Mouse (Mus musculus) myocyte (in vitro differentiated cells): ENCODE data around the gene Fars2.

Source experiments
- E2F4 ChIP-seq: IDR thresholded peaks from one replicate; pipeline ENCODE4 v1.6.1; 2011; ENCODE audit warnings: mild to moderate bottlenecking, control low read depth, moderate library complexity; ENCODE audit not compliant: insufficient read depth
- MYOD1 ChIP-seq, 3 experiments: IDR thresholded peaks; one replicate each; pipeline ENCODE4 v1.6.1; 2011; ENCODE audit warnings: control low read depth in 2 of 3, low read depth in 2 of 3, mild to moderate bottlenecking in 2 of 3, moderate library complexity in 1 of 3; ENCODE audit not compliant: insufficient read length in 2 of 3, control insufficient read depth in 1 of 3
- POLR2A ChIP-seq: IDR thresholded peaks from one replicate; pipeline ENCODE4 v1.6.1; 2011; ENCODE audit warnings: low read depth, mild to moderate bottlenecking, control low read depth, moderate library complexity; ENCODE audit not compliant: insufficient read length
- REST ChIP-seq: IDR thresholded peaks from one replicate; pipeline ENCODE4 v1.6.1; 2011; ENCODE audit warnings: mild to moderate bottlenecking, control low read depth, moderate library complexity; ENCODE audit not compliant: insufficient read depth, insufficient read length
- USF1 ChIP-seq: IDR thresholded peaks from one replicate; pipeline ENCODE4 v1.6.1; 2011; ENCODE audit warnings: low read depth, mild to moderate bottlenecking, control low read depth, moderate library complexity

DNA sequence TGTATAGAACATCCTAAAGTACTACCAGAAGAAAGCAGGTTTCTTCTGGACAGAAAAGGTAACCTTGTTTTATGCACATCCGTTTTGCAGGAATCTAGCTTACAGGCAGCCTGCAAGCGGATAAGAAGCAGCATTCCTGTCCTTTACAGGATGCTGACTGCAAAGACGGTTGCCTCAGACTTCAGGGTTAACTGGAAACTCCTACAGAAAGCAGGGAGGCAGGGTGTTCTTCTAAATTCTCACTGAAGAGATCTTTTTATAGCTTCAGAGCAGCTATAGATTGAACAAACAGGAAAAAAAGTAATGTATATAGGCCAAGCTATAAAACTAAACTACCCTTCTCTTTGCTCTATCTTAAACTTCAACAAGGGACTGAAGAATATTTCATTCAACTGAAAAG, 32.5 kb upstream of the Fars2 start:
- TF ChIP-seq E2F4 (no peak), MYOD1 (IDR thresholded peaks at IDR 0.05; ENCODE audit: control insufficient read depth in 1 of 3, insufficient read length in 2 of 3, low read depth in 2 of 3) (no peak), USF1 (no peak), POLR2A (no peak), REST (no peak)
